Mouse (Mus musculus): ENCODE measurements around the gene Endog. TPM values are rescaled to one million over a fixed set of nuclear protein-coding genes. Genes with fewer than 3 reads are reported as not detected.

Endog gene
- polyA plus RNA-seq, 1 experiment = 0.45 TPM

DNA sequence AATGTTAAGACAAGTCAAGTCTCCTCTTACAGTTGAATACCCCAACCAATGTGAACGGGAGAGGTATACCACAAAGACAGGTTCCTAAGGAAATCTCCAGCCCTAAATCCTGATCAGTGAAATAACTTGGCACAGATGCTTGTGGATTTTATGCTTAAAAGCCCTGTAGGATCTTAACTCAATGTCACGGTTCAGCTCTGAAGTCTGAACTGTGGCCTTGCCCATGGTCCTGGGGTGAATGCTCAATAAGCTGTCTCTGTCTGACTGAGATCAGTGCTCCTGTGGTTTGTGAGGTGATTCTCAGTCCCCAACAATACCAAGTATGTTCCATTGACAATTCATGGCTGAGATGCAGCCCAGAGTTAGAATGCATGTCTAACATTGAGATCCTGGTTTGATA is 11.1 kb downstream of the Endog start:
- Histone ChIP-seq H3K36me3 (ENCODE audit: control insufficient read depth) (peaks cover 26% of the 10 kb centered on the region), H3K4me1 (ENCODE audit: control insufficient read depth) (peaks cover 58% of the 10 kb centered on the region), H3K27me3 (ENCODE audit: control insufficient read depth) (no peaks in the 10 kb centered on the region), H3K9me3 (ENCODE audit: control insufficient read depth, low read length) (peaks cover 6% of the 10 kb centered on the region; the same call in 1 of the 2 replicates), H3K4me3 (replicated peaks) (no peak overlapping the region)
- TF ChIP-seq GATA1 (IDR thresholded peaks at IDR 0.05; ENCODE audit: low read length) = no peak
- no peak for TF ChIP-seq TAL1 (IDR thresholded peaks at IDR 0.05; ENCODE audit: low read length)

DNA sequence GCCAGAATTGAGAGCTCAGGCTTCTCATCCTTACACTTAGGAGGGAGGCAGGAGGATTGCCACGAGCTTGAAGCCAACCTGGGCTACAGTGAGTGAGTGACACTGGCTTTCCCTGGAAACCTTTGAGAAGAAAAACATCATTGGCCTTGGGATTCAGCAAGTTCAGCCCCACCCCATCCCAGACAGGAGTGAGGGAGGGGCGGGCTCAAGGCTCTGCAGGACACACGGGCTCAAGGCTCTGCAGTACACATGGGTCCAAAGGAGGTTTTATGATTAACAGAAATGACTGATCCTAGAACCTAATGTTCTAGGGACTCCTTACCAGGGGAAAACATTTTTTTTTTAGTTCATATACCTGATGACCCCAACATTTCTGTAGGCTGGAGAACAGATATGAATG is 12.4 kb downstream of the Endog start:
- no peak overlapping the region for H3K4me3 ChIP-seq (replicated peaks)
- H3K9me3 ChIP-seq (ENCODE audit: control insufficient read depth, low read length) = peaks cover 6% of the 10 kb centered on the region; the same call in 1 of the 2 replicates
- H3K27me3 ChIP-seq (ENCODE audit: control insufficient read depth) = no peaks in the 10 kb centered on the region
- peaks cover 33% of the 10 kb centered on the region for H3K36me3 ChIP-seq (ENCODE audit: control insufficient read depth)
- peaks cover 46% of the 10 kb centered on the region for H3K4me1 ChIP-seq (ENCODE audit: control insufficient read depth)
- TF ChIP-seq GATA1 (IDR thresholded peaks at IDR 0.05; ENCODE audit: low read length) (no peak), TAL1 (IDR thresholded peaks at IDR 0.05; ENCODE audit: low read length) (no peak)

DNA sequence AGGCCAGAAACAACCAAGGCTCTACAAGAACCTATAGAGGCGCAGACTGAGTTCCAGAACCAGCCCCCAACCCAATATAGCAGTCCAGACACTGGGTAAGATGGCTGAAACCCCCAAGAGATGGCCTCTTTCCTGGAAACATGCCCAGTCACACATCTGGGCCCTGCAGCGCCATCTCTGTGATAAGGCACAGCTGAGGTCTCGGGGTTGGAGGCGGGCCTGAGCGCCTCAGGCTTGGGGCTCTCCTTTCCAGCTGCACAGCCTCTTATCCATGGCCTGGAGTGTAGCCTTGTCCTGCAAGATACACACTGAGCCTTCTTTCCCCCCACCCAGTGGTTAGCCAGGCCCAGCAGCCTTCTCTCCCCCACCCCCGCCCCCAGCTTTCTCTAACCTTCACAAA is 14.0 kb downstream of the Endog start:
- H3K4me3 ChIP-seq (replicated peaks) = no peak overlapping the region
- peaks cover 39% of the 10 kb centered on the region for H3K36me3 ChIP-seq (ENCODE audit: control insufficient read depth)
- H3K9me3 ChIP-seq (ENCODE audit: control insufficient read depth, low read length) = peaks cover 6% of the 10 kb centered on the region; the same call in 1 of the 2 replicates
- H3K27me3 ChIP-seq (ENCODE audit: control insufficient read depth) = no peaks in the 10 kb centered on the region
- TF ChIP-seq GATA1 (IDR thresholded peaks at IDR 0.05; ENCODE audit: low read length) = peak; percentile 25; the same call in 1 of the 2 replicates
- TF ChIP-seq TAL1 (IDR thresholded peaks at IDR 0.05; ENCODE audit: low read length) = no peak
- peaks cover 45% of the 10 kb centered on the region for H3K4me1 ChIP-seq (ENCODE audit: control insufficient read depth)

DNA sequence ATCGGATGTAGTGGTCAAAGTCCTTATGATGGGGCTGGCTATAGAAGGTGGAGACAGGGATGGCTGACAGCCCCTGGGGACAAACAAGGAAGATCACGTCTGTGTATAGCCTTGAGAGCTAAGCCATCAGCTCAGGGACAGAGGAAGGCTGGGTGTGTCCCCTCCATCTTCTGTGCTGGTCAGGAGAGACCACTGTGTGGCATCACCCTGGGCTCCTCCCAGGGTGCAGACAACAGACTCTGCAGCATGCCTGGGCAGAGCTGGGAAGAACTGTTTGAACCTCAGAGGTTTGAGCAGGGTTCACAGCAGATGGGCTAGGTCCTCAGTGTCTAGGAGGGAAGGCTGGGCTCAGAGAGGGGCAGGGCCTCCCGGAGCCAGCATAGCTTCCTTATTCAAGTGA is 14.4 kb downstream of the Endog start:
- H3K4me1 ChIP-seq (ENCODE audit: control insufficient read depth) = peaks cover 44% of the 10 kb centered on the region
- no peaks in the 10 kb centered on the region for H3K27me3 ChIP-seq (ENCODE audit: control insufficient read depth)
- peaks cover 43% of the 10 kb centered on the region for H3K36me3 ChIP-seq (ENCODE audit: control insufficient read depth)
- H3K4me3 ChIP-seq (replicated peaks) = no peak overlapping the region
- no peak for TF ChIP-seq TAL1 (IDR thresholded peaks at IDR 0.05; ENCODE audit: low read length)
- no peak for TF ChIP-seq GATA1 (IDR thresholded peaks at IDR 0.05; ENCODE audit: low read length)
- peaks cover 8% of the 10 kb centered on the region; the same call in 1 of the 2 replicates for H3K9me3 ChIP-seq (ENCODE audit: control insufficient read depth, low read length)

DNA sequence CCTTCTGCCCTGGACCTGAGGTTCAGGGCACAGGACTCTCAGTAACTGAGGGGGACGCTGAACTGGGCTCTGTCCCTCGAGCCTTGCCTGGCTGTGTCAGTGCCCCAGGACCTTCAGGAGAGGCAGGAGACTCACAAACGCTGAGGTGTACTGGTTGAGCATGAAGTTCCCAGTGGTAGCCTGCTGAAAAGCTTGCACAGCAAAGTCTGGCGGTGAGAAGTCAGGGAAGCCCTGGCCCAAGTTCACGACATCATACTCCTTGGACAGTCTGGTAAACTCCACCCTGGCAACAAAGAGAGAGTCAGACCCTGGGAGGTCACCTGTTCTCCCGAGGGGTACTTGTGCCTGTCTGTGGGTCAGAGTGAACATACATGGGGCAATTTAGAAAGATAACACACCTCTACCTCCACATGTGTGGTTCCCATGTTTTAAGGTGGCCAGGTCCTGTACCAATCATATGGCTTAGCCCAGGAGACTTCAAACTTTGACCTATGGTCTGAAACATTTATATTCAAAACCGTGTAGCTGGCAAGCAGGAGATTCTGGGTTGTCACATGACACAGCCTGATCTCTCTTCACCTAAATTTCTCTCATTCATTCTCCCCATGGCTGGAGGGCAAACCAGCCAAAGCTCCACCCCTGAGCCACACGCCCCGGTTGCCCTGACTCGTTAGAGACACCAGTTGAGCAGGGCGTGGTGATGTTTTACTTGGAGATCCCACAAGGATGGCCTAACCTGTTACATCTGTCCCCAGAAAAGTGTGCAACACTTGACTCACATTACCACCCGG is 20.7 kb downstream of the Endog start:
- H3K36me3 ChIP-seq (ENCODE audit: control insufficient read depth) = peaks cover 35% of the 10 kb centered on the region
- no peak for TF ChIP-seq TAL1 (IDR thresholded peaks at IDR 0.05; ENCODE audit: low read length)
- H3K4me1 ChIP-seq (ENCODE audit: control insufficient read depth) = peaks cover 18% of the 10 kb centered on the region
- no peak overlapping the region for H3K4me3 ChIP-seq (replicated peaks)
- H3K9me3 ChIP-seq (ENCODE audit: control insufficient read depth, low read length) = peaks cover 9% of the 10 kb centered on the region
- H3K27me3 ChIP-seq (ENCODE audit: control insufficient read depth) = no peaks in the 10 kb centered on the region

DNA sequence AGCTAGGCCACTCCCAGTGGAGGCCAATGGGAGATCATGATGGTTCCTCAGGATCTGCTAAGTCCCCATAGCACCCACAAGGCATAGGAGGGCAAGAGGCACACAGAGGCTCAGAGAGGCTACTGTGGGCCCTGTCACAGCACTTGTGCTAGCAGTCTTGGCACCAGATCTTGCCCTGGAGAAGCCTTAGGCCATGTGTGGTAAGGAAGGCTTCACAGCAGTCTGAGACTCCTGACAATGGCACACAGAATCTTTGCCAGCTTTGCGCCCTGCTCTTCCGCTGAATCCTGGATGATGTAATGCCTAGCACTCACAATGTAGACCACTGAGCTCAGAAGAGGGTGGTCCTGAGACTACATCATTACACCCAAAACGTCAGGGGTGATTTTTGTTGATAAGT is 23.4 kb downstream of the Endog start:
- Histone ChIP-seq H3K36me3 (ENCODE audit: control insufficient read depth) (peaks cover 24% of the 10 kb centered on the region), H3K4me3 (replicated peaks) (no peak overlapping the region), H3K9me3 (ENCODE audit: control insufficient read depth, low read length) (peaks cover 9% of the 10 kb centered on the region), H3K4me1 (ENCODE audit: control insufficient read depth) (peaks cover 24% of the 10 kb centered on the region), H3K27me3 (ENCODE audit: control insufficient read depth) (no peaks in the 10 kb centered on the region)
- TF ChIP-seq GATA1 (IDR thresholded peaks at IDR 0.05; ENCODE audit: low read length) = no peak
- TF ChIP-seq TAL1 (IDR thresholded peaks at IDR 0.05; ENCODE audit: low read length) = no peak

DNA sequence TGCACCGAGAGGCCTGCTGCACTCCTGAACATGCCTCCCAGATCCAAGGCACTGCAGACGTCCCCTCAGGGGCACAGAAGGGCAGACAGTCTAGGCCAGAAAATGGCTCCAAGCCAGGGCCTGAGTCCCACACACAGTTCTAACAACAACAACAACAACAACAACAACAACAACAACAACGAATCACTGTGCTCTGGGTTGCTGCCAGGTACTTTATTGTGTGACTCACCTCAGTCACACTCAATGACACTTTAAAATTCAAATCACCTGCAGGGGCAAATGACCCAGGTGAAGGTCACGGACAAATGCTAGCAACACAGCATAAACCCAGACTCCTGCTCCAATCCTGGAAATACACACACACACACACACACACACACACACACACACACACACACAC is 26.7 kb downstream of the Endog start:
- peaks cover 4% of the 10 kb centered on the region; the same call in 1 of the 2 replicates for H3K36me3 ChIP-seq (ENCODE audit: control insufficient read depth)
- TF ChIP-seq GATA1 (IDR thresholded peaks at IDR 0.05; ENCODE audit: low read length) (no peak), TAL1 (IDR thresholded peaks at IDR 0.05; ENCODE audit: low read length) (no peak)
- H3K9me3 ChIP-seq (ENCODE audit: control insufficient read depth, low read length) = no peaks in the 10 kb centered on the region
- no peak overlapping the region for H3K4me3 ChIP-seq (replicated peaks)
- H3K27me3 ChIP-seq (ENCODE audit: control insufficient read depth) = no peaks in the 10 kb centered on the region
- H3K4me1 ChIP-seq (ENCODE audit: control insufficient read depth) = peaks cover 19% of the 10 kb centered on the region

DNA sequence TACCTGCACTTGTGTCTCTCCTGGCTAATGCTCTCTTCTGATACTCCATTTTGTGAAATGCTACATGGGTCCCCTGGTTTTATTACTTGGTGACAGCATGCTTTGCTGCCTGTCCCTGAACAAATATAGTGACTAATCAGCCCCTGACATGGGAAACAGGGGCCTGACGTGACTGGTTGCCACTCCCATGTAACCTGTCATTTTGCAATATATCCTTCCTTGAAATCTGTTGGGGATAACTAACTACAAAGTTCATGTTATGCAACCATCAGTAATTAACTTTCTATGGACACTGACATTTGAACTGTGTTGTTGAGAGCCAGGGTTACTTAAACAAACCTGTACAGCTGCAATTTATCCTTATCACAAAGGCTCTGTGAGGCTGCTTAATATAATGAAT is 28.7 kb downstream of the Endog start:
- Histone ChIP-seq H3K27me3 (ENCODE audit: control insufficient read depth) (no peaks in the 10 kb centered on the region), H3K4me3 (replicated peaks) (no peak overlapping the region), H3K36me3 (ENCODE audit: control insufficient read depth) (no peaks in the 10 kb centered on the region), H3K4me1 (ENCODE audit: control insufficient read depth) (peaks cover 27% of the 10 kb centered on the region), H3K9me3 (ENCODE audit: control insufficient read depth, low read length) (no peaks in the 10 kb centered on the region)
- TF ChIP-seq GATA1 (IDR thresholded peaks at IDR 0.05; ENCODE audit: low read length) (no peak), TAL1 (IDR thresholded peaks at IDR 0.05; ENCODE audit: low read length) (no peak)

DNA sequence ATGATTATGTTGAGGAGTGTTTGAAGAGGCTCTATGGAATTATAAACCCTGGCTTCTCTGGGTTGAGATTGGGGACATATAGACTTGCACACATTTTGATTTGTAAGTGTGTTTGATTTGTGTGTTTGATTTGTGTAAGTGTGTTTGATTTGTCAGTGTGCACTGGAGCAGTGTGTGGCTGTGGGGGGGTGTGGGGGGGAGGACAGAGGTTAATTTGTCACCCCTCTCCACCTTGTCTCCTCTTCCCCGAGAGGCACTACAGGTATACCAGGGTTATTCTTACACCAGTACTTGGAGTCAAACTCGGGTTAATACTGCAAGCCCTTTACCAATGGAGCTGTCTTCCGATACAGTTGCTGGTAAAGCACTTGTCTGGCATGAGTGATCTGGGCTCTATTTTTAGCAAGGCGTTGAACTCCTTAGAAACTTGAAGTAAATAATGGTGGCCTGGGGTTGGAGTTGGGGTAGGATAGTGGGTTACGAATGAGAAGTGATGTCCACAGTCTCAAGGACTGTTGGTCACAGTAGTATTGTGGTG is 29.2 kb downstream of the Endog start:
- Histone ChIP-seq H3K9me3 (ENCODE audit: control insufficient read depth, low read length) (no peaks in the 10 kb centered on the region), H3K36me3 (ENCODE audit: control insufficient read depth) (no peaks in the 10 kb centered on the region), H3K27me3 (ENCODE audit: control insufficient read depth) (no peaks in the 10 kb centered on the region), H3K4me3 (replicated peaks) (no peak overlapping the region), H3K4me1 (ENCODE audit: control insufficient read depth) (peaks cover 31% of the 10 kb centered on the region)
- TF ChIP-seq GATA1 (IDR thresholded peaks at IDR 0.05; ENCODE audit: low read length) (no peak), TAL1 (IDR thresholded peaks at IDR 0.05; ENCODE audit: low read length) (no peak)
